Mouse (Mus musculus) heart, adult 18-20 months (tissue): ENCODE results near the gene Slc25a39. TPM values are rescaled to one million over a fixed set of nuclear protein-coding genes. Genes with fewer than 3 reads are reported as not detected.

Source experiments
- microRNA-seq, 2 experiments: library from miRNA; unstranded; fragments of <30 nt; microRNA quantifications; one replicate each; pipeline ENCODE4 v1.2.0; 2022
- total RNA-seq, 2 experiments: library from RNA; stranded (reverse); gene quantifications; 2 replicates each; pipeline ENCODE4 v1.2.3; 2021

Slc25a39 gene
- total RNA-seq, 2 experiments from 2014 or later, result 187 to 194 TPM

Small RNA genes within 50 kb of the gene (microRNA-seq; reads per million reads assigned to microRNA genes)
- gene Mir6930, result 0 reads per million in 2 experiments

Other genes starting within 250 kb of the Slc25a39 start
- 10 to 100 TPM; 45.5 to 50.6 TPM for gene Lsm12, start 222.7 kb downstream of the Slc25a39 start, total RNA-seq
- 10 to 100 TPM; 54.5 to 56.6 TPM for gene G6pc3, start 218.3 kb downstream of the Slc25a39 start, total RNA-seq
- gene Hdac5, start 177.8 kb downstream of the Slc25a39 start, total RNA-seq, result 100 to 1,000 TPM; 115 to 117 TPM
- under 1 TPM; 0.22 to 0.28 TPM for gene BC030867, start 159.1 kb downstream of the Slc25a39 start, total RNA-seq
- 1 to 10 TPM; 1.2 TPM for gene Asb16, start 139.2 kb downstream of the Slc25a39 start, total RNA-seq
- 10 to 100 TPM; 24.4 to 26.7 TPM for gene Tmub2, start 123.0 kb downstream of the Slc25a39 start, total RNA-seq
- gene Atxn7l3, start 111.3 kb downstream of the Slc25a39 start, total RNA-seq, result 10 to 100 TPM; 19.2 to 22.6 TPM
- 10 to 100 TPM; 49.2 to 49.9 TPM for gene Ubtf, start 88.2 kb downstream of the Slc25a39 start, total RNA-seq
- gene Slc4a1, start 41.7 kb downstream of the Slc25a39 start, total RNA-seq, result 1 to 10 TPM; 1.4 to 2.3 TPM
- under 1 TPM in 1 of 2 experiments, not detected in 1; 0.64 TPM for gene Rundc3a, start 14.5 kb downstream of the Slc25a39 start, total RNA-seq
- gene Grn, start 22.4 kb upstream of the Slc25a39 start, total RNA-seq, result 10 to 100 TPM; 82.0 to 98.0 TPM
- gene Fam171a2, start 39.7 kb upstream of the Slc25a39 start, total RNA-seq, result 1 to 10 TPM; 3.4 to 4.8 TPM
- 1 to 10 TPM; 4.1 to 4.4 TPM for gene Itga2b, start 62.2 kb upstream of the Slc25a39 start, total RNA-seq
- 10 to 100 TPM; 17.3 to 18.6 TPM for gene Gpatch8, start 148.4 kb upstream of the Slc25a39 start, total RNA-seq
- 1 to 10 TPM; 1.1 to 1.2 TPM for gene Gm11627, start 171.5 kb upstream of the Slc25a39 start, total RNA-seq
- gene Fzd2, start 196.4 kb upstream of the Slc25a39 start, total RNA-seq, result 1 to 10 TPM; 2.0 to 2.2 TPM